Mouse (Mus musculus): ENCODE measurements around the gene Mki67. TPM values are rescaled to one million over a fixed set of nuclear protein-coding genes. Genes with fewer than 3 reads are reported as not detected.

The Mki67 gene
- total and polyA plus RNA-seq, 3 experiments = 57.8 to 102 (median 73.1) TPM

GRCm38 (mm10) chr7:135641698-135642507 lies 74.3 kb downstream of the Mki67 start:
- Histone ChIP-seq H3K27me3 (replicated peaks) (no peaks in the 10 kb centered on the region), H3K4me3 (replicated peaks in 1 of 3; ENCODE audit: low read depth in 2 of 3, low read length in 2 of 3, poor library complexity in 1 of 3) (no peak overlapping the region), H3K9me3 (replicated peaks; ENCODE audit: low read length) (no peaks in the 10 kb centered on the region), H3K27ac (ENCODE audit: insufficient read depth, low read depth) (no peak overlapping the region), H3K4me2 (ENCODE audit: insufficient read depth, low read depth, poor library complexity, severe bottlenecking) (no peak overlapping the region), H3K4me1 (ENCODE audit: control insufficient read depth in 1 of 2, insufficient read depth in 2 of 2) (peaks cover 0 to 30% of the 10 kb centered on the region in 2 experiments; a peak in 2 of 4 replicates), H3K79me2 (replicated peaks; ENCODE audit: control insufficient read depth, extremely low read depth, insufficient read depth, poor library complexity, severe bottlenecking) (no peaks in the 10 kb centered on the region), H3K9ac (ENCODE audit: insufficient read depth, low read depth) (no peak overlapping the region), H3K36me3 (replicated peaks in 1 of 2; ENCODE audit: control insufficient read depth in 1 of 2, insufficient read depth in 1 of 2, low read length in 1 of 2) (peaks cover 5 to 24% of the 10 kb centered on the region in 2 experiments)
- in situ Hi-C loops (cut with MboI; ENCODE audit: low pct_ligation_motif_present, low pct_unique_long_range_greater_than_20kb, low sequenced_read_pairs) (loop anchor here (25.0 kb wide), 1 partner anchor 255 kb away; no protein-coding TSS in a partner anchor), dilution Hi-C loops (cut with MboI; ENCODE audit: extremely low pct_ligation_motif_present, extremely low pct_unique_long_range_greater_than_20kb, low sequenced_read_pairs) (no loop called here)
- DNase-seq (ENCODE audit: extremely low read depth) = peak; percentile 54
- TF ChIP-seq NELFE (IDR thresholded peaks at IDR 0.05; ENCODE audit: low read depth, low read length) = no peak
- TF ChIP-seq TBP (conservative IDR thresholded peaks at IDR 0.05; ENCODE audit: low read depth, low read length) = no peak
- no peak for TF ChIP-seq MAX (IDR thresholded peaks at IDR 0.05; ENCODE audit: low read length)
- peak; percentile 52 for TF ChIP-seq RAD21 (IDR thresholded peaks at IDR 0.05; ENCODE audit: low read depth, low read length)
- no peak for TF ChIP-seq CHD1 (IDR thresholded peaks at IDR 0.05; ENCODE audit: low read depth, low read length)
- TF ChIP-seq CTCF (conservative IDR thresholded peaks at IDR 0.05 in 1 of 2, IDR thresholded peaks at IDR 0.05 in 1 of 2; ENCODE audit: low read depth in 2 of 2, low read length in 2 of 2) = peak; percentile 45 to 67; a peak in 3 of 4 replicates
- TF ChIP-seq SMC3 (IDR thresholded peaks at IDR 0.05; ENCODE audit: low read depth, low read length) = peak; percentile 51
- TF ChIP-seq ZMIZ1 (IDR thresholded peaks at IDR 0.05; ENCODE audit: low read depth, low read length) = no peak

Other genes with a start within 250 kb of the Mki67 start
- not detected in 2 replicates for gene Clrn3, start 187.7 kb downstream of the Mki67 start, total RNA-seq (2012; rRNA removed)
- gene Clrn3, start 187.7 kb downstream of the Mki67 start, total RNA-seq (2014; rRNA removed) = not detected in 2 replicates
- not detected in 2 replicates for gene Clrn3, start 187.7 kb downstream of the Mki67 start, polyA plus RNA-seq (2012; ENCODE audit: insufficient read length, low read depth)
- gene Ptpre, start 178.9 kb downstream of the Mki67 start, total RNA-seq (2012; rRNA removed) = 5.3 and 6.9 TPM in 2 replicates
- 2.3 and 2.4 TPM in 2 replicates for gene Ptpre, start 178.9 kb downstream of the Mki67 start, total RNA-seq (2014; rRNA removed)
- 3.2 and 3.7 TPM in 2 replicates for gene Ptpre, start 178.9 kb downstream of the Mki67 start, polyA plus RNA-seq (2012; ENCODE audit: insufficient read length, low read depth)

All from CH12.LX (cell line).